Mouse (Mus musculus): ENCODE results near the gene Uba1. TPM values are rescaled to one million over a fixed set of nuclear protein-coding genes. Genes with fewer than 3 reads are reported as not detected.

The Uba1 gene
- polyA plus RNA-seq, 1 experiment: 288 TPM

- TF ChIP-seq CTCF (IDR thresholded peaks at IDR 0.05; ENCODE audit: borderline replicate concordance, insufficient read depth, low read depth, low read length) (no peak), POLR2A (IDR thresholded peaks at IDR 0.05; ENCODE audit: borderline replicate concordance, insufficient read depth, low read length) (no peak)
- no peaks in the 10 kb centered on the region for H3K27me3 ChIP-seq (ENCODE audit: control insufficient read depth, insufficient read depth, low read length)
- no peak overlapping the region for H3K4me3 ChIP-seq (replicated peaks; ENCODE audit: insufficient read depth, low read depth, low read length)
- 13% methylated on average over 5 of the region's 5 CpGs for WGBS
- no peak overlapping the region for H3K27ac ChIP-seq (ENCODE audit: insufficient read depth, low read length)
- no peaks in the 10 kb centered on the region for H3K4me1 ChIP-seq (ENCODE audit: control insufficient read depth, insufficient read depth, low read length)
- no peak for DNase-seq
Observed at GRCm38 (mm10) chrX:20657593-20657992, 533 bp upstream of the Uba1 start.

- TF ChIP-seq CTCF (IDR thresholded peaks at IDR 0.05; ENCODE audit: borderline replicate concordance, insufficient read depth, low read depth, low read length) (no peak), POLR2A (IDR thresholded peaks at IDR 0.05; ENCODE audit: borderline replicate concordance, insufficient read depth, low read length) (no peak)
- no peak overlapping the region for H3K27ac ChIP-seq (ENCODE audit: insufficient read depth, low read length)
- no peaks in the 10 kb centered on the region for H3K4me1 ChIP-seq (ENCODE audit: control insufficient read depth, insufficient read depth, low read length)
- peak overlapping the region; percentile 93 for H3K4me3 ChIP-seq (replicated peaks; ENCODE audit: insufficient read depth, low read depth, low read length)
- DNase-seq: no peak
- H3K27me3 ChIP-seq (ENCODE audit: control insufficient read depth, insufficient read depth, low read length): no peaks in the 10 kb centered on the region
- 5% methylated on average over 24 of the region's 24 CpGs for WGBS
Observed at GRCm38 (mm10) chrX:20658891-20659406, 823 bp downstream of the Uba1 start.

- no peak for DNase-seq
- H3K27ac ChIP-seq (ENCODE audit: insufficient read depth, low read length): no peak overlapping the region
- H3K4me1 ChIP-seq (ENCODE audit: control insufficient read depth, insufficient read depth, low read length): no peaks in the 10 kb centered on the region
- no peak for TF ChIP-seq CTCF (IDR thresholded peaks at IDR 0.05; ENCODE audit: borderline replicate concordance, insufficient read depth, low read depth, low read length)
- no peak for TF ChIP-seq POLR2A (IDR thresholded peaks at IDR 0.05; ENCODE audit: borderline replicate concordance, insufficient read depth, low read length)
- H3K27me3 ChIP-seq (ENCODE audit: control insufficient read depth, insufficient read depth, low read length): no peaks in the 10 kb centered on the region
- WGBS: 17% methylated on average over 5 of the region's 5 CpGs
- H3K4me3 ChIP-seq (replicated peaks; ENCODE audit: insufficient read depth, low read depth, low read length): no peak overlapping the region
Observed at GRCm38 (mm10) chrX:20662317-20662715, 4.2 kb downstream of the Uba1 start.

- 9% methylated on average over 28 of the region's 28 CpGs for WGBS
- DNase-seq: peak; percentile 83 to 89
- Histone ChIP-seq H3K27ac (ENCODE audit: insufficient read depth, low read length) (peak overlapping the region; percentile 81), H3K27me3 (ENCODE audit: control insufficient read depth, insufficient read depth, low read length) (no peaks in the 10 kb centered on the region), H3K4me3 (replicated peaks; ENCODE audit: insufficient read depth, low read depth, low read length) (peak overlapping the region; percentile 87), H3K4me1 (ENCODE audit: control insufficient read depth, insufficient read depth, low read length) (no peaks in the 10 kb centered on the region)
- peak; percentile 68 for TF ChIP-seq POLR2A (IDR thresholded peaks at IDR 0.05; ENCODE audit: borderline replicate concordance, insufficient read depth, low read length)
- TF ChIP-seq CTCF (IDR thresholded peaks at IDR 0.05; ENCODE audit: borderline replicate concordance, insufficient read depth, low read depth, low read length): peak; percentile 44; the same call in 1 of the 2 replicates
Observed at GRCm38 (mm10) chrX:20662716-20663443, 4.8 kb downstream of the Uba1 start.

DNA sequence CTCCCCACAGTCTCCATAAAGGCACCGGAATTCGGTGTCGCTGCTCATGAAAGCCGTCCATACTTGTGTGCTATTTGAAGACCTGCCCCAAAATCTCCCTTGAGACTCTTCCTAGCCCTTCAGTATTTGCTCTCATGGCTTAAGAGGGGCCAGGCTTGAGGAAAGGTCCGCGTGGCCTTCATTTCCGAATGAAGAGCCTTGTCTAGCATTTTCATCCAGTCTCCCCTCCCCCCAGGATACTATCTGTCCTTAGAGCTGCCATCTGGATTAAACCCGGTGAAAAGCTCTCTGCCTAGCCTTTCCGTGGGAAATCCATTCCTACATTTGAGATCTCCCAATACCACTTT lies 5.3 kb downstream of the Uba1 start:
- H3K4me3 ChIP-seq (replicated peaks; ENCODE audit: insufficient read depth, low read depth, low read length): peak overlapping the region; percentile 87
- H3K4me1 ChIP-seq (ENCODE audit: control insufficient read depth, insufficient read depth, low read length): no peaks in the 10 kb centered on the region
- no peak for TF ChIP-seq POLR2A (IDR thresholded peaks at IDR 0.05; ENCODE audit: borderline replicate concordance, insufficient read depth, low read length)
- TF ChIP-seq CTCF (IDR thresholded peaks at IDR 0.05; ENCODE audit: borderline replicate concordance, insufficient read depth, low read depth, low read length): no peak
- H3K27me3 ChIP-seq (ENCODE audit: control insufficient read depth, insufficient read depth, low read length): no peaks in the 10 kb centered on the region
- peak overlapping the region; percentile 81 for H3K27ac ChIP-seq (ENCODE audit: insufficient read depth, low read length)
- DNase-seq: peak in 1 of 2 experiments; percentile 29
- WGBS: 8% methylated on average over 9 of the region's 9 CpGs

GRCm38 (mm10) chrX:20687519-20688067 lies 29.5 kb downstream of the Uba1 start, which contains the start of gene Cdk16:
Gene Cdk16 (plus strand): TSS chrX:20687954.
- H3K27me3 ChIP-seq (ENCODE audit: control insufficient read depth, insufficient read depth, low read length): no peaks in the 10 kb centered on the region
- H3K4me1 ChIP-seq (ENCODE audit: control insufficient read depth, insufficient read depth, low read length): no peaks in the 10 kb centered on the region; the same call in 1 of the 2 replicates
- peak; percentile 85 to 94 for DNase-seq
- H3K27ac ChIP-seq (ENCODE audit: insufficient read depth, low read length): peak within 1 kb of the TSS; percentile 90
- 5% methylated on average over 16 of the region's 16 CpGs for WGBS
- TF ChIP-seq POLR2A (IDR thresholded peaks at IDR 0.05; ENCODE audit: borderline replicate concordance, insufficient read depth, low read length): no peak
- no peak for TF ChIP-seq CTCF (IDR thresholded peaks at IDR 0.05; ENCODE audit: borderline replicate concordance, insufficient read depth, low read depth, low read length)
- H3K4me3 ChIP-seq (replicated peaks; ENCODE audit: insufficient read depth, low read depth, low read length): peak within 1 kb of the TSS; percentile 83

DNA sequence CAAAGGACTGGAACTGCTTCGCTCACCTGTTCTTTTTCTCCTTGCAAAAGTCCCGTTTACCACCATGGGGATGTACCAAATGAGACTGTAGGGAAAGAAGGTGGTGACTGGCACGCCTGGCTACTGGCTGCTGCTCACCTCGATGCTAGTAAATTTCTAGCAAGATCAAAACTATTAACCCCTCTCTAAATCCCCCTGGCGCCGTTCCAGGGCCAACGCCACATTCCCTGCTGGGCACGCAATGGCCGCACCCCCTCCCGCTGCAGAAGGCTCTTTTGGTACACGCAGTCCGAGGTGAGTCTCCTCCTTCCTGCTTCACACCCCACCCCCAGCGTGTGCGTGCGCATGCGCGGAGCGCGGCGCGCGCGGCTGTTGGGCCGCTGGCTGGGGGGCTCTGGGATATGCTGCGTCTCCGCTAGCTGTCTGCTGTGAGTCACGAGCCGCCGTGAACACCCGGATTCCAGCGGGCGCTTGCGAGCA lies 30.0 kb downstream of the Uba1 start:
- TF ChIP-seq POLR2A (IDR thresholded peaks at IDR 0.05; ENCODE audit: borderline replicate concordance, insufficient read depth, low read length) (peak; percentile 67; the same call in 1 of the 2 replicates), CTCF (IDR thresholded peaks at IDR 0.05; ENCODE audit: borderline replicate concordance, insufficient read depth, low read depth, low read length) (no peak)
- H3K4me3 ChIP-seq (replicated peaks; ENCODE audit: insufficient read depth, low read depth, low read length): peak overlapping the region; percentile 83
- peaks cover 2% of the 10 kb centered on the region; the same call in 1 of the 2 replicates for H3K4me1 ChIP-seq (ENCODE audit: control insufficient read depth, insufficient read depth, low read length)
- peak; percentile 84 to 88 for DNase-seq
- WGBS: 10% methylated on average over 33 of the region's 33 CpGs
- peak overlapping the region; percentile 90 for H3K27ac ChIP-seq (ENCODE audit: insufficient read depth, low read length)
- no peaks in the 10 kb centered on the region for H3K27me3 ChIP-seq (ENCODE audit: control insufficient read depth, insufficient read depth, low read length)

Measured in cerebellum, adult 2 months (tissue).